Mouse (Mus musculus) liver, embryonic 14.5 days (tissue): Measurements from ENCODE around the gene Tnrc6a.

Source experiments
- CTCF ChIP-seq: IDR thresholded peaks from 2 replicates; pipeline ENCODE4 v1.5.1; 2016; ENCODE audit warnings: antibody characterized with exemption, low read depth, control low read depth
- EP300 ChIP-seq: IDR thresholded peaks from 2 replicates; pipeline ENCODE4 v1.6.1; 2016; ENCODE audit warnings: antibody characterized with exemption, low read depth

DNA sequence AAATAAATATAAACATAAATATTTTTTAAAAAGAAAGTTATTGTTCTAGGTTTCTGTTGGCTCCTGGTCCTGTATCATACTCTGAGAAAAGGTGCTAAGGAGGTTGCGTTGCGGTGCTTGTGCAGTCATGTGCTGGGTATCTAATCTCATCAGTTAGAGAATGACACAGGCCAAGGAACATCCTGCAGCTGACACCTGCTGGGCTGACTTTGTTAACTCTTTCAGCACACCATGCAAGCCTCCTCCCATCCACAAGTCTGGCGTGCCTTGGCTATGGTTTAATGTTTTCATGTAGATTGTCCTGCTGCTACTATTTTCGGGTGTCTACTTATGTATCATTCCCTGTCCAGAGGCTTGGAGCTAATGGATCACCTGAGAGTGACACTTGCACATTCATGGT, 14.3 kb downstream of the Tnrc6a start:
- TF ChIP-seq CTCF (no peak), EP300 (no peak)
